Mouse (Mus musculus): ENCODE data around the gene Slc45a1. TPM values are rescaled to one million over a fixed set of nuclear protein-coding genes. Genes with fewer than 3 reads are reported as not detected.
A peak's percentile ranks its signal among the peaks of the same experiment; 100 is the strongest.

Gene Slc45a1
- polyA plus RNA-seq, 1 experiment from 2014 or later = 0.73 TPM

GRCm38 (mm10) chr4:150586275-150586674, 65.7 kb downstream of the Slc45a1 start:
- Histone ChIP-seq H3K4me2 (ENCODE audit: low read depth, severe bottlenecking) (no peak overlapping the region), H3K27ac (replicated peaks; ENCODE audit: low read depth, low read length) (no peak overlapping the region), H3K9me3 (ENCODE audit: control insufficient read depth, low read length) (no peaks in the 10 kb centered on the region), H3K9ac (ENCODE audit: low read length) (no peak overlapping the region), H3K27me3 (ENCODE audit: control insufficient read depth, insufficient read depth, low read length) (no peaks in the 10 kb centered on the region), H3K4me3 (ENCODE audit: low read depth, low read length) (no peak overlapping the region), H3K36me3 (ENCODE audit: control insufficient read depth, insufficient read depth, low read length) (no peaks in the 10 kb centered on the region), H3K4me1 (ENCODE audit: control insufficient read depth, insufficient read depth, low read length) (peaks cover 31% of the 10 kb centered on the region)
- no peak for DNase-seq (ENCODE audit: low spot score)
- ATAC-seq (ENCODE audit: insufficient number of reproducible peaks, low FRiP score, low TSS enrichment, low read depth) = no peak
- WGBS = 89% methylated on average over 5 of the region's 5 CpGs

- H3K4me3 ChIP-seq (ENCODE audit: low read depth, low read length) = no peak overlapping the region
- DNase-seq (ENCODE audit: low spot score) (no peak), ATAC-seq (ENCODE audit: insufficient number of reproducible peaks, low FRiP score, low TSS enrichment, low read depth) (no peak)
- no peak overlapping the region for H3K27ac ChIP-seq (replicated peaks; ENCODE audit: low read depth, low read length)
- H3K4me1 ChIP-seq (ENCODE audit: control insufficient read depth, insufficient read depth, low read length) = peaks cover 27% of the 10 kb centered on the region
- no peak overlapping the region for H3K4me2 ChIP-seq (ENCODE audit: low read depth, severe bottlenecking)
- H3K9me3 ChIP-seq (ENCODE audit: control insufficient read depth, low read length) = no peaks in the 10 kb centered on the region
- no peaks in the 10 kb centered on the region for H3K36me3 ChIP-seq (ENCODE audit: control insufficient read depth, insufficient read depth, low read length)
- WGBS = 90% methylated on average over 2 of the region's 2 CpGs
- no peak overlapping the region for H3K9ac ChIP-seq (ENCODE audit: low read length)
- no peaks in the 10 kb centered on the region for H3K27me3 ChIP-seq (ENCODE audit: control insufficient read depth, insufficient read depth, low read length)
These were observed 66.2 kb downstream of the Slc45a1 start for GRCm38 (mm10) chr4:150585800-150586199.

- peak overlapping the region; percentile 53 for H3K27ac ChIP-seq (replicated peaks; ENCODE audit: low read depth, low read length)
- 52% methylated on average over 3 of the region's 3 CpGs for WGBS
- H3K9ac ChIP-seq (ENCODE audit: low read length) = no peak overlapping the region
- no peaks in the 10 kb centered on the region for H3K27me3 ChIP-seq (ENCODE audit: control insufficient read depth, insufficient read depth, low read length)
- H3K36me3 ChIP-seq (ENCODE audit: control insufficient read depth, insufficient read depth, low read length) = no peaks in the 10 kb centered on the region
- peaks cover 24% of the 10 kb centered on the region for H3K4me1 ChIP-seq (ENCODE audit: control insufficient read depth, insufficient read depth, low read length)
- ATAC-seq (ENCODE audit: insufficient number of reproducible peaks, low FRiP score, low TSS enrichment, low read depth) (no peak), DNase-seq (ENCODE audit: low spot score) (no peak)
- no peak overlapping the region for H3K4me2 ChIP-seq (ENCODE audit: low read depth, severe bottlenecking)
- no peaks in the 10 kb centered on the region for H3K9me3 ChIP-seq (ENCODE audit: control insufficient read depth, low read length)
- no peak overlapping the region for H3K4me3 ChIP-seq (ENCODE audit: low read depth, low read length)
These were observed 68.2 kb downstream of the Slc45a1 start for GRCm38 (mm10) chr4:150583777-150584135.

- Histone ChIP-seq H3K4me2 (ENCODE audit: low read depth, severe bottlenecking) (no peak overlapping the region), H3K27ac (replicated peaks; ENCODE audit: low read depth, low read length) (peak overlapping the region; percentile 53), H3K9me3 (ENCODE audit: control insufficient read depth, low read length) (no peaks in the 10 kb centered on the region), H3K4me1 (ENCODE audit: control insufficient read depth, insufficient read depth, low read length) (peaks cover 24% of the 10 kb centered on the region), H3K4me3 (ENCODE audit: low read depth, low read length) (no peak overlapping the region), H3K27me3 (ENCODE audit: control insufficient read depth, insufficient read depth, low read length) (no peaks in the 10 kb centered on the region), H3K36me3 (ENCODE audit: control insufficient read depth, insufficient read depth, low read length) (no peaks in the 10 kb centered on the region), H3K9ac (ENCODE audit: low read length) (no peak overlapping the region)
- no peak for DNase-seq (ENCODE audit: low spot score)
- peak; percentile 39; the same call in 1 of the 2 replicates for ATAC-seq (ENCODE audit: insufficient number of reproducible peaks, low FRiP score, low TSS enrichment, low read depth)
- 42% methylated on average over 13 of the region's 13 CpGs for WGBS
These were observed 68.8 kb downstream of the Slc45a1 start for GRCm38 (mm10) chr4:150582966-150583776.

- Histone ChIP-seq H3K4me1 (ENCODE audit: control insufficient read depth, insufficient read depth, low read length) (peaks cover 24% of the 10 kb centered on the region), H3K27ac (replicated peaks; ENCODE audit: low read depth, low read length) (no peak overlapping the region), H3K9me3 (ENCODE audit: control insufficient read depth, low read length) (no peaks in the 10 kb centered on the region), H3K4me3 (ENCODE audit: low read depth, low read length) (no peak overlapping the region), H3K4me2 (ENCODE audit: low read depth, severe bottlenecking) (no peak overlapping the region), H3K27me3 (ENCODE audit: control insufficient read depth, insufficient read depth, low read length) (no peaks in the 10 kb centered on the region), H3K36me3 (ENCODE audit: control insufficient read depth, insufficient read depth, low read length) (no peaks in the 10 kb centered on the region), H3K9ac (ENCODE audit: low read length) (no peak overlapping the region)
- WGBS = 79% methylated on average over 10 of the region's 10 CpGs
- ATAC-seq (ENCODE audit: insufficient number of reproducible peaks, low FRiP score, low TSS enrichment, low read depth) (no peak), DNase-seq (ENCODE audit: low spot score) (no peak)
These were observed 69.8 kb downstream of the Slc45a1 start for GRCm38 (mm10) chr4:150581931-150582723.

Other genes starting within 250 kb of the Slc45a1 start
- gene Errfi1, start 201.7 kb upstream of the Slc45a1 start, polyA plus RNA-seq (2014; fragmentation: Nextera tagmentation; extraction: Ambion mirVana) = 33.2 and 34.7 TPM in 2 replicates